Mouse (Mus musculus) liver, embryonic 14.5 days (tissue): ENCODE measurements around the gene Arhgef16. TPM values are rescaled to one million over a fixed set of nuclear protein-coding genes. Genes with fewer than 3 reads are reported as not detected.

Experiments used
- ATAC-seq: fragments of 200-750 bp; cut with Nextera tagmentation; 2 replicates; pipeline ENCODE4 v1.8.0; 2017; ENCODE audit warnings: moderate number of reproducible peaks, mild to moderate bottlenecking, moderate library complexity; ENCODE audit not compliant: insufficient read depth
- DNase-seq, 3 experiments: peaks; one replicate each; pipeline ENCODE4 v3.0.0-alpha.2; 2012 to 2013; ENCODE audit warnings: low read depth in 3 of 3, low spot score in 3 of 3
- H3K27ac ChIP-seq: fragments of 300-500 bp; sonication (generic); 2 replicates; pipeline ENCODE4 v1.5.1; 2014; ENCODE audit warnings: moderate library complexity, mild to moderate bottlenecking, control low read depth, inconsistent platforms
- H3K27me3 ChIP-seq: fragments of 300-500 bp; sonication (generic); 2 replicates; pipeline ENCODE4 v1.6.1; 2014; ENCODE audit warnings: mild to moderate bottlenecking, low read length, moderate library complexity; ENCODE audit not compliant: control insufficient read depth, insufficient read depth
- H3K36me3 ChIP-seq: fragments of 300-500 bp; sonication (generic); replicated peaks from 2 replicates; pipeline ENCODE4 v1.6.1; 2014; ENCODE audit warnings: low read depth; ENCODE audit not compliant: control insufficient read depth, insufficient read depth
- H3K4me1 ChIP-seq, 2 experiments: fragments of 200-500 bp in 1 of 2; fragments of 300-500 bp in 1 of 2; sonication (generic) in 1 of 2; replicated peaks; 2 replicates each; pipeline ENCODE4 v1.6.1; 2012 to 2014; ENCODE audit warnings: antibody characterized with exemption in 1 of 2, inconsistent platforms in 1 of 2, low read length in 1 of 2; ENCODE audit not compliant: control insufficient read depth in 2 of 2, insufficient read depth in 2 of 2
- H3K4me2 ChIP-seq: fragments of 300-500 bp; sonication (generic); 2 replicates; pipeline ENCODE4 v1.6.1; 2014; ENCODE audit warnings: low read depth, mild to moderate bottlenecking, control low read depth, moderate library complexity
- H3K4me3 ChIP-seq, 2 experiments: fragments of 200-500 bp in 1 of 2; fragments of 300-500 bp in 1 of 2; sonication (generic) in 1 of 2; 2 replicates each; pipeline ENCODE4 v1.5.1; 2012 to 2014; ENCODE audit warnings: low read depth in 2 of 2, low read length in 2 of 2, mild to moderate bottlenecking in 2 of 2, control low read depth in 1 of 2, inconsistent platforms in 1 of 2, moderate library complexity in 1 of 2; ENCODE audit not compliant: insufficient read depth in 1 of 2
- H3K9ac ChIP-seq: fragments of 300-500 bp; sonication (generic); replicated peaks from 2 replicates; pipeline ENCODE4 v1.6.1; 2014; ENCODE audit warnings: mild to moderate bottlenecking, control low read depth, moderate library complexity
- H3K9me3 ChIP-seq: fragments of 300-500 bp; sonication (generic); 2 replicates; pipeline ENCODE4 v1.6.1; 2016; ENCODE audit warnings: low read length, mixed read lengths; ENCODE audit not compliant: control insufficient read depth
- CTCF ChIP-seq: IDR thresholded peaks from 2 replicates; pipeline ENCODE4 v1.5.1; 2016; ENCODE audit warnings: antibody characterized with exemption, low read depth, control low read depth
- EP300 ChIP-seq: IDR thresholded peaks from 2 replicates; pipeline ENCODE4 v1.6.1; 2016; ENCODE audit warnings: antibody characterized with exemption, low read depth
- WGBS: fragments of 180-500 bp; shearing (Covaris S2); extraction: QIAGEN DNeasy Blood & Tissue Kit; methylation state at CpG from one replicate; pipeline ENCODE4 v1.1.7; 2014; ENCODE audit not compliant: insufficient replicate concordance; 5-methylcytosine and 5-hydroxymethylcytosine counted together
- polyA plus RNA-seq, 2 experiments: library from polyadenylated mRNA; depleted of rRNA in 1 of 2; stranded (reverse) in 1 of 2; unstranded in 1 of 2; fragments of >200 nt; fragmentation: Nextera tagmentation in 1 of 2; extraction: Ambion mirVana in 1 of 2; gene quantifications; 2 replicates each; pipeline versions ENCODE4 v1.2.1 to v1.2.3; 2012 to 2014

The Arhgef16 gene
- polyA plus RNA-seq, 2 experiments, result 2.5 to 3.6 TPM

DNA sequence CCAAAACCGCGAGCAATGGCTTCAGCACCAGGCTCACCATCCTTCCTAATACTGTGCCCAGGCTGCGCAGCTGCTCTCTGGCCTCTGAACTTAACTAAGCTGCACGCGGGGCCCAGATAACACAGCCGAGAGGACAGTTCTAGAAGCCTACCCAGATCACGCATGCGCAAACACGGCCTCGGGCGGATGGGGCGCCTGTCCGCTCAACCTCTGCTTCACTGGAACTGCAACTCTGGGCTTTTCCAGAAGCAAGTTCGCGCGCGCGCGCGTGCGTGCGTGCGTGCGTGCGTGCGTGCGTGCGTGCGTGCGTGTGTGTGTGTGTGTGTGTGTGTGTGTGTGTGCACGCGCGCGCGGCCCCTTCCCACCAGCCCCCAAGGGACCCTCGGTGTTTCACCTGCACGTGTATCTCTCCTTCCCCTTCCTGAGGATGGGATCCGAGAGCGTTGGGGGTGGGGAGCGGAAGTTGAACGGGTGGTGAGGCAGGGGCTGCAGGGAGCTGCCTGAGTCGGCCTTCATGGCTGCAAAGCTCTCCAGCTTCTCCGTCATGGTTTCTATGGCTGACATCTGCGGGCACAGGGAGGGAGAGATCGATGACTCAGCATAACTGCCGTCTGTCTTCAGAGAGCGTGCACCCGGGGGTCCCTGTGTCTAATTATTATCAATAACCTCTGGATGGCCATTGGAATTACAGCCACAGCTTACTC, 33.4 kb upstream of the Arhgef16 start:
- no peak overlapping the region for H3K27ac ChIP-seq
- no peak overlapping the region for H3K9ac ChIP-seq
- no peaks in the 10 kb centered on the region; a peak in 1 of 4 replicates for H3K4me1 ChIP-seq
- no peaks in the 10 kb centered on the region for H3K27me3 ChIP-seq
- H3K4me3 ChIP-seq, result peak overlapping the region; percentile 23 to 40; a peak in 2 of 4 replicates
- WGBS, result 49% methylated on average over 48 of the region's 48 CpGs
- peak; percentile 70 for ATAC-seq
- DNase-seq, result peak; percentile 15 to 49 (median 44)
- H3K9me3 ChIP-seq, result no peaks in the 10 kb centered on the region
- H3K36me3 ChIP-seq, result no peaks in the 10 kb centered on the region
- TF ChIP-seq CTCF, result no peak
- no peak for TF ChIP-seq EP300
- H3K4me2 ChIP-seq, result peak overlapping the region; percentile 40

DNA sequence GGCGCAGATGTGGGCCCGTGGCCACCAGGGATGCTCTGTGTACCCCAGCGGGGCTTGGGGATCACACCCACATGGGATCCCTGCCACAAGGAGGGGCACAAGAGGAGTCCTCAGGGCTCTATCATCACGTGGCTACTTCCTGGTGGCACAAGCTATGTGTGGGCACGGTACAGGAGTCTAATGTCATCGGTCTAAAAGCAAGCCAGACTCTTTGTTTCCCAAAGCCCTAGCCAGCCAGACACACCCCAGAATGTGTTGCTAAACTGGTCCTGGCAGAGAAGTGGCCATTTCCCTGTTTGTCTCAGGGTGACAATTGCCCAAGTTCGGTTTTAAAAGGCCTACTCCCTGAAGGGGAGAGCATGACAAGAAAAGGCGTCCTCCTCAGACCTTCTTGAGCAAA, 31.8 kb upstream of the Arhgef16 start:
- Histone ChIP-seq H3K36me3 (no peaks in the 10 kb centered on the region), H3K4me1 (peaks cover 0 to 2% of the 10 kb centered on the region in 2 experiments; a peak in 1 of 4 replicates), H3K27ac (no peak overlapping the region), H3K27me3 (no peaks in the 10 kb centered on the region), H3K9me3 (no peaks in the 10 kb centered on the region), H3K4me2 (no peak overlapping the region), H3K4me3 (no peak overlapping the region), H3K9ac (no peak overlapping the region)
- ATAC-seq, result no peak
- 66% methylated on average over 8 of the region's 8 CpGs for WGBS
- TF ChIP-seq EP300, result no peak
- TF ChIP-seq CTCF, result no peak
- no peak for DNase-seq

DNA sequence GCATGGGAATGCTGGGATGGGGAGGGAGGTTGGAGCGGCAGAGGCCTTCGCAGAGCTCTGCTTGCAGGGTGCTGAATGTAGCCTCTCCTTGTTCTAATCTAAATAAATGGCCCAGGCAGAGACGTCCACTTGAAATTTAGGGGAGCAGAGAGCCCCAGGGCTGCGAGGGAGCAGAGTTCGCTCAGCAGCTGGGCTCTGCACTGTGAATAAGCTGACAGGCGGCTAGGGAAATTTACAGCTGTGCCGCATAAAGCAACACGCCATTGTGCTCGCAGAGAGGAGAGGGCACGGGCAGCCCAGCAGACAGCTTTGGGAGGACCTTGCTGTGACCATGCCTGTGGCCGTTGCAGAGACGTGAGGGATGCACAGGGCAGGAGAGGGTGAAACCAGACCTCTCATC, 29.8 kb upstream of the Arhgef16 start:
- TF ChIP-seq CTCF (no peak), EP300 (no peak)
- H3K4me2 ChIP-seq, result no peak overlapping the region
- 66% methylated on average over 12 of the region's 12 CpGs for WGBS

DNA sequence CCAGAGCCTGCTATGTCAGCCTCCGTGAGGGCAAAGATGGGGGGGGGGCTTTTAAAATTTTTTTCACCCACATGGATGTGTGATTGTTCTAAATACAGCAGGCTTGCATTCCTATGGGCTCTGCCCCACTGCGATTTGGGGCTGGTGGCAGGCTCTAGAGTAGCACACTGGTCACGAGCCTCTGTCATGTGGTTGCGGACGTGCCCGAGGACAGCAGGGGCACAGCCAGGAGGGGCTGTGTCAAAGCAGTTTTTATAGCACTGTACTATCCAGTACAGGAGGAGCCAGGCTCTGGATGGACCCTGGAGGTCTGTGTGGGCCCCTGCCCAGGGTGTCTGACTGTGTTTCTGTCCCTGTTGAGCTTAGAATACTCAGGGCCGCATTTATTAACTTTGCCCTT, 28.5 kb upstream of the Arhgef16 start:
- peaks cover 0 to 2% of the 10 kb centered on the region in 2 experiments; a peak in 1 of 4 replicates for H3K4me1 ChIP-seq
- ATAC-seq (no peak), DNase-seq (no peak)
- H3K4me3 ChIP-seq, result no peak overlapping the region
- no peak overlapping the region for H3K4me2 ChIP-seq
- TF ChIP-seq EP300 (no peak), CTCF (no peak)
- no peaks in the 10 kb centered on the region for H3K36me3 ChIP-seq
- no peaks in the 10 kb centered on the region for H3K9me3 ChIP-seq
- no peaks in the 10 kb centered on the region for H3K27me3 ChIP-seq
- no peak overlapping the region for H3K27ac ChIP-seq
- 77% methylated on average over 7 of the region's 7 CpGs for WGBS
- H3K9ac ChIP-seq, result no peak overlapping the region

More for the DNA sequence above, 29.8 kb upstream of the Arhgef16 start:
- Histone ChIP-seq H3K27ac (no peak overlapping the region), H3K4me3 (no peak overlapping the region), H3K4me1 (peaks cover 0 to 2% of the 10 kb centered on the region in 2 experiments; a peak in 1 of 4 replicates), H3K9me3 (no peaks in the 10 kb centered on the region), H3K9ac (no peak overlapping the region), H3K36me3 (no peaks in the 10 kb centered on the region), H3K27me3 (no peaks in the 10 kb centered on the region)
- ATAC-seq (no peak), DNase-seq (no peak)

DNA sequence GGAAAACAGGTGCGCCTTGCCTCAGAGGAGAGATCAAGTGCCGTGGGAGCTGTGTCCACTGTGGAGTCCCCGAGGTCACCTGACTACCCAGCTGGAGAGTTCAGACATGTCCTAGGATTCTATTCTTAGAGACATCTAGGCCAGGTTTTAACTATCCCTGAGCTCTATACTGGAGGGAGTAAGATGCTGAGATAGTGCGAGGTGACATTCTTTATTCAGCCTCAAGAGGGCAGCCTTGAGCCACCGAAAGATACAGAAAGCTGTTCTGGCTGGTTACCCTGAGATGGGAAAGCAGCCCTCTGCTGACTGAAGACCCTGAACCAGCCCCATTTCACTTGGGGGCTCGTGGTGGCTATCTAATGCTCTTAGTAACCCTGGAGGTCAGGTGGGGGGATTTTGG, 27.4 kb upstream of the Arhgef16 start:
- 5% methylated on average over 6 of the region's 6 CpGs for WGBS
- Histone ChIP-seq H3K9ac (no peak overlapping the region), H3K27ac (no peak overlapping the region), H3K36me3 (no peaks in the 10 kb centered on the region), H3K9me3 (no peaks in the 10 kb centered on the region), H3K27me3 (no peaks in the 10 kb centered on the region), H3K4me2 (no peak overlapping the region), H3K4me1 (0 out of 4 replicates have a peak, but pooled peaks cover 0 to 2% of the 10 kb centered on the region in 2 experiments), H3K4me3 (no peak overlapping the region)
- ATAC-seq (peak; percentile 41), DNase-seq (peak; percentile 12 to 24 (median 22))
- TF ChIP-seq CTCF (peak; percentile 75), EP300 (no peak)
